Mouse (Mus musculus): ENCODE measurements around the gene Rsad1.

- TF ChIP-seq GATA1 (IDR thresholded peaks at IDR 0.05; ENCODE audit: borderline replicate concordance, low read length) (no peak), TAL1 (conservative IDR thresholded peaks at IDR 0.05; ENCODE audit: low read depth, low read length) (no peak), CTCF (IDR thresholded peaks at IDR 0.05; ENCODE audit: low read depth, low read length) (no peak), POLR2AphosphoS5 (IDR thresholded peaks at IDR 0.05; ENCODE audit: insufficient replicate concordance, low read depth, low read length) (no peak), GATA2 (IDR thresholded peaks at IDR 0.05; ENCODE audit: borderline replicate concordance, low read depth, low read length) (no peak)
Measured at GRCm38 (mm10) chr11:94587511-94587910, 38.5 kb upstream of the Rsad1 start.

Data from G1E (cell line).